Mouse (Mus musculus) embryonic facial prominence, embryonic 15.5 days (tissue): ENCODE data around the gene Hs3st4. TPM values are rescaled to one million over a fixed set of nuclear protein-coding genes. Genes with fewer than 3 reads are reported as not detected.

ENCODE experiments used
- ATAC-seq: fragments of 200-750 bp; cut with Nextera tagmentation; 2 replicates; pipeline ENCODE4 v1.8.0; 2017; ENCODE audit warnings: low read depth, moderate TSS enrichment; ENCODE audit not compliant: insufficient number of reproducible peaks, low FRiP score, low TSS enrichment
- H3K27ac ChIP-seq: fragments of 300-500 bp; sonication (generic); replicated peaks from 2 replicates; pipeline ENCODE4 v1.5.1; 2015; ENCODE audit warnings: mild to moderate bottlenecking, inconsistent platforms
- H3K27me3 ChIP-seq: fragments of 300-500 bp; sonication (generic); 2 replicates; pipeline ENCODE4 v1.6.1; 2015; ENCODE audit warnings: inconsistent platforms
- H3K36me3 ChIP-seq: fragments of 300-500 bp; sonication (generic); 2 replicates; pipeline ENCODE4 v1.6.1; 2015; ENCODE audit warnings: mild to moderate bottlenecking, inconsistent platforms
- H3K4me1 ChIP-seq: fragments of 300-500 bp; sonication (generic); 2 replicates; pipeline ENCODE4 v1.6.1; 2015; ENCODE audit warnings: inconsistent platforms
- H3K4me2 ChIP-seq: fragments of 300-500 bp; sonication (generic); replicated peaks from 2 replicates; pipeline ENCODE4 v1.6.1; 2015; ENCODE audit warnings: mild to moderate bottlenecking, inconsistent platforms
- H3K4me3 ChIP-seq: fragments of 300-500 bp; sonication (generic); replicated peaks from 2 replicates; pipeline ENCODE4 v1.5.1; 2015; ENCODE audit warnings: mild to moderate bottlenecking, inconsistent platforms
- H3K9ac ChIP-seq: fragments of 300-500 bp; sonication (generic); 2 replicates; pipeline ENCODE4 v1.6.1; 2015; ENCODE audit warnings: inconsistent platforms
- H3K9me3 ChIP-seq: fragments of 300-500 bp; sonication (generic); replicated peaks from 2 replicates; pipeline ENCODE4 v1.6.1; 2016; ENCODE audit warnings: inconsistent platforms
- WGBS: fragments of 180-500 bp; shearing (Covaris S2); methylation state at CpG from one replicate; pipeline ENCODE4 v1.1.7; 2015; 5-methylcytosine and 5-hydroxymethylcytosine counted together
- polyA plus RNA-seq: library from polyadenylated mRNA; unstranded; fragments of >200 nt; fragmentation: Nextera tagmentation; extraction: Ambion mirVana; gene quantifications from 2 replicates; pipeline ENCODE4 v1.2.1, GENCODE M21; 2015

Hs3st4 gene
- polyA plus RNA-seq, 1 experiment from 2014 or later: 0.17 TPM

GRCm38 (mm10) chr7:123998601-123999000 lies 15.9 kb downstream of the Hs3st4 start:
- no peak overlapping the region for H3K4me2 ChIP-seq
- no peak overlapping the region for H3K9ac ChIP-seq
- H3K4me1 ChIP-seq: no peaks in the 10 kb centered on the region
- H3K4me3 ChIP-seq: no peak overlapping the region
- no peaks in the 10 kb centered on the region for H3K27me3 ChIP-seq
- no peak for ATAC-seq
- no peaks in the 10 kb centered on the region for H3K36me3 ChIP-seq
- H3K27ac ChIP-seq: no peak overlapping the region
- WGBS: 42% methylated on average over 7 of the region's 7 CpGs
- no peaks in the 10 kb centered on the region for H3K9me3 ChIP-seq

GRCm38 (mm10) chr7:124026908-124027307 lies 44.2 kb downstream of the Hs3st4 start:
- 81% methylated on average over 5 of the region's 5 CpGs for whole genome bisulfite sequencing
- no peak for ATAC-seq
- H3K9ac ChIP-seq: no peak overlapping the region
- no peak overlapping the region for H3K4me3 ChIP-seq
- H3K4me2 ChIP-seq: no peak overlapping the region
- H3K27me3 ChIP-seq: no peaks in the 10 kb centered on the region
- no peaks in the 10 kb centered on the region for H3K36me3 ChIP-seq
- no peaks in the 10 kb centered on the region for H3K4me1 ChIP-seq
- no peak overlapping the region for H3K27ac ChIP-seq
- H3K9me3 ChIP-seq: no peaks in the 10 kb centered on the region

- Histone ChIP-seq H3K4me3 (no peak overlapping the region), H3K9me3 (no peaks in the 10 kb centered on the region), H3K27me3 (no peaks in the 10 kb centered on the region), H3K9ac (no peak overlapping the region), H3K36me3 (no peaks in the 10 kb centered on the region), H3K4me2 (no peak overlapping the region), H3K4me1 (no peaks in the 10 kb centered on the region), H3K27ac (no peak overlapping the region)
- ATAC-seq: no peak
- 42% methylated on average over 2 of the region's 2 CpGs for WGBS
These were observed 49.6 kb downstream of the Hs3st4 start for GRCm38 (mm10) chr7:124032236-124032635.

- no peak overlapping the region for H3K27ac ChIP-seq
These were observed 50.7 kb downstream of the Hs3st4 start for GRCm38 (mm10) chr7:124033332-124033731.

GRCm38 (mm10) chr7:124037281-124037700 lies 54.6 kb downstream of the Hs3st4 start:
- H3K4me3 ChIP-seq: no peak overlapping the region
- no peaks in the 10 kb centered on the region for H3K9me3 ChIP-seq
- H3K27ac ChIP-seq: no peak overlapping the region
- no peak overlapping the region for H3K9ac ChIP-seq
- H3K4me2 ChIP-seq: no peak overlapping the region
- WGBS: 53% methylated on average over 5 of the region's 5 CpGs
- H3K4me1 ChIP-seq: no peaks in the 10 kb centered on the region
- H3K36me3 ChIP-seq: no peaks in the 10 kb centered on the region
- no peaks in the 10 kb centered on the region for H3K27me3 ChIP-seq
- ATAC-seq: no peak

More at GRCm38 (mm10) chr7:124033332-124033731, 50.7 kb downstream of the Hs3st4 start:
- Histone ChIP-seq H3K4me3 (no peak overlapping the region), H3K9me3 (no peaks in the 10 kb centered on the region), H3K4me1 (no peaks in the 10 kb centered on the region), H3K4me2 (no peak overlapping the region), H3K36me3 (no peaks in the 10 kb centered on the region), H3K9ac (no peak overlapping the region), H3K27me3 (no peaks in the 10 kb centered on the region)
- no peak for ATAC-seq
- WGBS: 61% methylated on average over 2 of the region's 2 CpGs

- WGBS: 22% methylated on average over 5 of the region's 5 CpGs
- no peaks in the 10 kb centered on the region for H3K4me1 ChIP-seq
- H3K4me3 ChIP-seq: no peak overlapping the region
- H3K27me3 ChIP-seq: no peaks in the 10 kb centered on the region
- no peak overlapping the region for H3K4me2 ChIP-seq
- H3K27ac ChIP-seq: no peak overlapping the region
- no peaks in the 10 kb centered on the region for H3K9me3 ChIP-seq
- ATAC-seq: no peak
- no peak overlapping the region for H3K9ac ChIP-seq
- H3K36me3 ChIP-seq: no peaks in the 10 kb centered on the region
These were observed 56.5 kb downstream of the Hs3st4 start for GRCm38 (mm10) chr7:124039142-124039541.

GRCm38 (mm10) chr7:124047382-124047781 lies 64.7 kb downstream of the Hs3st4 start:
- Histone ChIP-seq H3K27me3 (no peaks in the 10 kb centered on the region), H3K9ac (no peak overlapping the region), H3K4me1 (no peaks in the 10 kb centered on the region), H3K4me3 (no peak overlapping the region), H3K36me3 (no peaks in the 10 kb centered on the region), H3K9me3 (no peaks in the 10 kb centered on the region), H3K27ac (no peak overlapping the region), H3K4me2 (no peak overlapping the region)
- ATAC-seq: no peak

- ATAC-seq: no peak
- H3K9me3 ChIP-seq: no peaks in the 10 kb centered on the region
- H3K4me1 ChIP-seq: no peaks in the 10 kb centered on the region
- H3K36me3 ChIP-seq: no peaks in the 10 kb centered on the region
- WGBS: 34% methylated on average over 1 of the region's 1 CpGs
- no peaks in the 10 kb centered on the region for H3K27me3 ChIP-seq
- H3K4me2 ChIP-seq: no peak overlapping the region
- no peak overlapping the region for H3K4me3 ChIP-seq
- no peak overlapping the region for H3K27ac ChIP-seq
- H3K9ac ChIP-seq: no peak overlapping the region
These were observed 66.3 kb downstream of the Hs3st4 start for GRCm38 (mm10) chr7:124048971-124049370.

- Histone ChIP-seq H3K36me3 (no peaks in the 10 kb centered on the region), H3K27ac (no peak overlapping the region), H3K27me3 (no peaks in the 10 kb centered on the region), H3K9me3 (no peaks in the 10 kb centered on the region), H3K9ac (no peak overlapping the region), H3K4me1 (no peaks in the 10 kb centered on the region), H3K4me3 (no peak overlapping the region), H3K4me2 (no peak overlapping the region)
- no peak for ATAC-seq
- WGBS: 83% methylated on average over 5 of the region's 5 CpGs
These were observed 67.8 kb downstream of the Hs3st4 start for GRCm38 (mm10) chr7:124050421-124050820.

- Histone ChIP-seq H3K9me3 (no peaks in the 10 kb centered on the region), H3K27me3 (no peaks in the 10 kb centered on the region), H3K4me1 (no peaks in the 10 kb centered on the region), H3K27ac (no peak overlapping the region), H3K4me3 (no peak overlapping the region), H3K36me3 (no peaks in the 10 kb centered on the region), H3K4me2 (no peak overlapping the region), H3K9ac (no peak overlapping the region)
- WGBS: 72% methylated on average over 1 of the region's 1 CpGs
- ATAC-seq: no peak
These were observed 101.1 kb downstream of the Hs3st4 start for GRCm38 (mm10) chr7:124083741-124084140.

- no peaks in the 10 kb centered on the region for H3K4me1 ChIP-seq
- H3K27me3 ChIP-seq: no peaks in the 10 kb centered on the region
- no peak overlapping the region for H3K9ac ChIP-seq
- H3K36me3 ChIP-seq: no peaks in the 10 kb centered on the region
- H3K9me3 ChIP-seq: no peaks in the 10 kb centered on the region
- H3K4me3 ChIP-seq: no peak overlapping the region
- no peak for ATAC-seq
- no peak overlapping the region for H3K27ac ChIP-seq
- H3K4me2 ChIP-seq: no peak overlapping the region
- WGBS: 4% methylated on average over 2 of the region's 2 CpGs
These were observed 146.3 kb downstream of the Hs3st4 start for GRCm38 (mm10) chr7:124129019-124129418.

- no peaks in the 10 kb centered on the region for H3K36me3 ChIP-seq
- no peaks in the 10 kb centered on the region for H3K27me3 ChIP-seq
- no peak for ATAC-seq
These were observed 148.6 kb downstream of the Hs3st4 start for GRCm38 (mm10) chr7:124131312-124131711.

More at GRCm38 (mm10) chr7:124131312-124131711, 148.6 kb downstream of the Hs3st4 start:
- no peak overlapping the region for H3K4me2 ChIP-seq
- H3K9me3 ChIP-seq: no peaks in the 10 kb centered on the region
- no peak overlapping the region for H3K27ac ChIP-seq
- no peaks in the 10 kb centered on the region for H3K4me1 ChIP-seq
- 51% methylated on average over 7 of the region's 7 CpGs for WGBS
- H3K4me3 ChIP-seq: no peak overlapping the region
- no peak overlapping the region for H3K9ac ChIP-seq
